Mouse (Mus musculus) central nervous system, embryonic 14 days (tissue): ENCODE measurements around the gene Alkal2. TPM values are rescaled to one million over a fixed set of nuclear protein-coding genes. Genes with fewer than 3 reads are reported as not detected.

Experiments used
- polyA plus RNA-seq: library from polyadenylated mRNA; depleted of rRNA; stranded (reverse); fragments of >200 nt; gene quantifications from 2 replicates; pipeline ENCODE4 v1.2.3, GENCODE M21; 2012; rRNA removed

The Alkal2 gene
- 0.23 and 1.0 TPM in 2 replicates for polyA plus RNA-seq

DNA sequence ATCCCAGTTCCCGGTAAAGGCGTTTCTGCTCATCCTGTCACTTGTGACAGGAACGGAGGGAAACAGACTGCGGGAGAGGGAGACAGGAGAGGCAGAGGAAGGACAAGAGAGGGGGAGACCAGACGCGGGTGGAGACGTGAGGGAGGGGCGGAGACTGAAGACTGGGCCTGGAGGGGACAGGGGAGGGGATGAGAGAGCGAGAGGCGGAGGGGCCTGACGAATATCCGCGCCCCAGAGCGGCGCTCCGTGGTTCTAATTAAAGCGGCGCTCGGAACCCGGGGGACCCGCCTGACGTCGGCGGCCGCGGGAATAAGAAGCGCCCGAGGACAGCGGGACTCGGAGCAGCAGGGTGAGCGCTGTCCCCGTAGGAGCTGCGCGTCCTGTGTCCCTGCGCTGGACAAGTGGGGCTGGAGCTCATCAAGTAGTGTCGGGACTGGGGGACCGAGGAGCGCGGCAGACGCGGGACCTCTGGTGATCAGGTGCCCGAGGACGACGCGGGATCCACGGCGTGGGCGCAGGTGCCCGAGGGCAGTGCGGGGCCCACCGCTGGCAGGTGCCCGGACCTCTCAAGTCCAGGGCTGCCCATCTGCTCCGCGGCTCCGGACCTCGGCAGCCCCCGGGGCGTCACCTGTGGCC lies at the start of gene Alkal2:
TSS of gene Alkal2 (plus strand) at position 337 of the 636 bp plus-strand sequence.

DNA sequence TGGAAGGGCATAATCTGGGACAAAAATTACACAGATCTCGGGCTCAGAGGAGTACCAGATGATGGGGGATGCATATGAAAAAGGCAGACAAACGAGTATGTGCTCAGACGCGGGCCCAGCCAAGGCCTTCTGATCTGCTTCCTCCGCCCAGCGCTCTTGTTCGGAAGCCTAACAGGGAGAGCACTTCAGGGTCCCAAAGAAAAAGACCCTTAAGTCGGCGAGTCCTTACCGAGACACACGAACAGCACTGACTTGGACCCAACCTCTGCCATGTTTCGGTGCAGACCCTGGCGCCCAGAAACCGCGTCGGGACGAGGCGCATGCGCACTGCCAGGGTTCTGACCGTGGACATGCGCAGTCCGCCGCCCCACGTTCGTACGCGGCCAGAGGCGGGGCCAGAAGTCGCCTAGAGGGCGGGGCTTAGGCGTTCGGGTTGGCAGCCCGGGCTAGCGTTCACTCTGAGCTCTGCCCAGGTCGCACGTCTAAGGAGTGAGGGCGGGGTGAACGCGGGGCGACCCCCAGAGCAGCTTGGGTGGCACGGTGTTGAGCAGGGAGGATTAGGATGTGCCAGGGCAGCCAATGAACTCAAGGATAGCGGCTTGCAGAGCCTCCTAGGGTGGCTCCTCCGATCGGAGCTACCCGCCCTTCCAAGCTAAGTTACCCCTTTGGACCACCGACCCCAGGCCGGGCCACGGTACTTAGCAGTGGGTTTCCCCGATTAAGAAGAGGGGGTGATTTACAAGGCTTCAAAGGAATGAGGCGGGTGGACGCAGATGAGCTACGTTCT lies 27.3 kb downstream of the Alkal2 start, which contains the start of the genes Acp1 and Sh3yl1:
TSS of gene Acp1 (minus strand) at position 329 of the 787 bp plus-strand sequence.
TSS of gene Sh3yl1 (plus strand) at position 408 of the 787 bp plus-strand sequence.

Other genes with a start within 250 kb of the Alkal2 start
- gene Acp1, start 27.3 kb downstream of the Alkal2 start, polyA plus RNA-seq = 22.7 and 25.7 TPM in 2 replicates
- gene Sh3yl1, start 27.3 kb downstream of the Alkal2 start, polyA plus RNA-seq = 21.1 and 22.1 TPM in 2 replicates
- gene Fam110c, start 189.5 kb downstream of the Alkal2 start, polyA plus RNA-seq = 0.10 TPM in 1 of 2 replicates, not detected in the other